Mouse (Mus musculus) urinary bladder, postnatal 10 days (tissue): Measurements from ENCODE around the gene Ppm1a.
A peak's percentile ranks its signal among the peaks of the same experiment; 100 is the strongest.

Experiments
- DNase-seq: peaks from one replicate; pipeline ENCODE4 v3.0.0; 2022; ENCODE audit warnings: low spot score

Gene Ppm1a

DNA sequence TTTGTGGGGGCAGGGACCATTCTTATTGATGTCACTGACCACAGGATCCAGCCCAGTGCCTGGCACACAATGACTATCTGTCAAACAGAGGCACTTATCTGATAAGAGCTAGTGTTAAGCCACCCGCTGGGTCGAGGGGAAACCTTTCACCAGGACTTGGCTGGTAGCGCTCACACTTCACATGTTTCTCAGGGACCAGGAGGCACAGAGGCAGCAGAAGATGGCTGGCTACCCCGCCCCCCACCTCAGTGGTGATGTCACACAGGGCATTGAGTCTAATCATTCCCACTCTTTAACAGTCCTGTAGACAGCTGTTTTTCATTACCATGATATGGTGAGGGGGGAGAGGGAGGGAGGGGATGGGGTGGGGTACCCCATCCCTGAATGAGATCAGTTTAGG, at the start of gene Ppm1a:
Gene Ppm1a, plus strand, starts transcription at position 370 of the 400 bp plus-strand sequence.
- no peak for DNase-seq

DNA sequence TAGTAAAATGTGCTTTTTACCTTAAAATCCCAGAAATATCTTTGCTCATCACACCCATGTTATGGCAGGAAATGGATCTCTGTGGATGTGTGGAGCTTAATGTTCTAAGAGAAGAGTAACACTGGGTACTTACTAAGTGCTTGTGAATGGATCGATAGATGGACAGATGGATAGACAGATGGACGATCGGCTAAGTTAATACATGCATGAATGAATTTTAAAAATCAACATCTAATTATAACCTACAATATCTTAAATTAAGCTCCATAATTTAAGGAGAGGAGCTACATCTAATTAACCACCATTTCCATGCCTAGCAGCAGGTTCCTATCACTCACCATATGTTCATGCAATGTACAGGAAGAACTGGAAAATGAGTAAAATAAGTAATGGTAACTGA, 47.3 kb upstream of the Ppm1a start:
- DNase-seq = no peak

DNA sequence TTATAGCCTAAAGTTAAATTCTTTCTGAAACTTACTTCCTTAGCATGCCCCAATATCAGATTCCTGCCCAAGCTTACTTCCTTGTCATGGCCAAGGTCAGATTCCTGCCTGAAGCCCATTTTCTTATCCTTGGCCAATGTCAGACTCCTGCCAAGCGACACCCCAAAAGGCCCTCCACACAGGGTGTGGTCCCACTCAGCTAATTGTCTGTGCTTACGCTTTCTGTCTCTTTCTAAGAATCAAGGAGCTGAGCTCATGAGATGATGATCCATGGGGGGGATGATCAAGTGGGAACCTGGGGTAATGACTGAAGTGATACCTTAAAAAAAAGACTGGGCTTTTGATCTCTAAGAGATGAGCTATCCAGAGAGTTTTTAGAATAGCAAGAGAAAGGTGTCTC, 42.4 kb upstream of the Ppm1a start:
- DNase-seq = no peak

DNA sequence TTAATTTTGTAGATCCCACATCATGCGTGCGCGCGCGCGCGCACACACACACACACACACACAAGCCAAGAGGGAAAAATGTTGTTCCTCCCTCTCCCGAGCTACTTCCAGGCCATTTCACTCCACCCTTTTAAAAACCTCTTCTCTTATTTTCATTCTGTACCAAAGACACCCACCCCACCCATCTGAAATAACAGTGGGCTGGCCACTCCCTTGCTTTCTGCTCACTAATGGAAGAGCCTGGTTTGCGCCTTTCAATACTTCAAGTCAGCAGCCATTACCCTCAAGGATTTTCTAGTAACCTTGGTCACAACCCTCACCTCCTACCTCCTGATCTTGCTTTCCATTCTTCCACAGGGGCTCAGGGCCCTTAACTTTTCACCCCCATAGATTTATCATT, 41.4 kb upstream of the Ppm1a start:
- no peak for DNase-seq

DNA sequence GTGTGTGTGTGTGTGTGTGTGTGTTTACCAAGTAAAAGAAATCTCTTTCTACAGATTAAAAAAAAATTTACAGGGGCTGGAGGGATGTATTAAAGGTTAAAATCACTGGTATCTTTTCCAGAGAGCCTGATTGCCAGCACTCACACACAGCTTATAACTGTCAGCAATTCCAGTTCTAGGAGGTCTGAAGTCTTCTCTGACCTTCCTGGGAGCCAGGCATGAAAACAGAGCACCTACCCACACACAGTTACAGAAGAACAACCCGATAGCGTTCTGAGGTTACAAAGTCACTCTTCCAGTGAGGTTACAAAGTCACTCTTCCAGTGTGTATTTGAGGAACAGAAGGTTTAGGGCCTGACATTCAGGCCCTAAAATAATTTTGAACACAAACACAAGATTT, 38.2 kb upstream of the Ppm1a start:
- no peak for DNase-seq

DNA sequence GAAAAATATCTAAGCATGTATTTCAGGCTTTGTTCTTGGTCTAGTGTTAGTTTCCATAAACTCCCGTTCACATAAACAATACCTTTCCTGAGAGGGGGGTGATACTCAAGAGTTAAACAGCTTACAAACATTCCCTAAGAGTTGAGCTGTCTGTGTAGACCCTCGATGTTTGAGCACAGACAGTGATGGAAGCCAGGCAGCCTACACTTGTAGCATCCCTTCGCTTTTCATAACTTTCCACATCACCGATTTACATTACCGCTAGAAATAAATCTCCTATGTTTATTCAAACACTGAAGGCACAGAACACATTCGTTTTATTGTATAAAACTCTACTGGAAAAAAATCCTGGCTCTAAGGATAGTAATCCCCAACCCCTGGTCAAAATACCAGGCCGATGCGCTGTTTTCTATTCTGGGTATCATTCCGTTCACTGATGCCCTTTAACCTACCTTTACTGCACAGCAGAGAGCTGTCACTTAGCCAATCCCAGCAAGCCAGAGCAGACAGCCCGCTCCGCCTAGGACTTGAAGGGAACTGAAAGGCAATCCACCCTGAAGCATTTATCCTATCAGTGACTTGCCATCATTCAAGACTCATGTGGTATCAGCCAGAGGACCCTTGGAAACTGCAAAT, 37.7 kb upstream of the Ppm1a start:
- no peak for DNase-seq

DNA sequence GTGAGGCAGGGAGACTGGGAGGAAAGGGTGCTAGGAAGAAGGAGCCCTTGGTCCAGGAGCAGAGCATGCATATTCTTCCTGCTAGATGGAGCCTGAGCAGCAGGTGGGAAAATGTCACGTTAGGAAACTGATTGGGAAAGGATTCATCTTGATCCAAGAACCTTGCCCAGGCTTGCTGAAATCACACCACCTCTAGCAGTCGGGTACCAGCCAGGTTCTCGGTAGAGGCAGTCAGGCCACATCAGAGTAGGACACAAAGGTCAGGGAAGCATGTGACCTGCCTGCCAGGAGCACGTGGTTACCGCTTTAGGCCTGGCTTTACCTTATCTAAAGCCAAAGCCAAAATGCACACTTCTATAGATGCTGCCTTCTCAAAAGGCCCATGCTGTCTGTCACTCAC, 35.5 kb upstream of the Ppm1a start:
- no peak for DNase-seq

DNA sequence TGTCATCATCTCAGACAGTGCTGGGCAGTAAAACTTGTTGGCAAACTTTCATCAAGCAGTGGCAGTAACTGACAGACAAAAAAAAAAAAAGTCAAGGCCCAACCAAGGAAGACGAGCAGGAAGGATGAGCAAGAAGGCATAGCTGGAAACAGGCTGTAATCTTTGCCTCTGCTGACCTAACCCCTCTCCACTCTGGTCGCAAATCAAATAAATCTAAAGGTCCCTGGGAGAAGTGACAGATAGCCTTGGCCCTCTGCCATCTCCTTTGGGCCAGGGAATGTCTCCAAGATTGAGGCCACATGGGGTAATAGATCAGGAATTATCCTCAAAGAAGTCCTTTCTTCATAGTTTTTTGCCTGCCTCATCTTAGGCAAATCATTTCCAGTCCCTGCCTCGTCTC, 33.3 kb upstream of the Ppm1a start:
- DNase-seq = no peak

DNA sequence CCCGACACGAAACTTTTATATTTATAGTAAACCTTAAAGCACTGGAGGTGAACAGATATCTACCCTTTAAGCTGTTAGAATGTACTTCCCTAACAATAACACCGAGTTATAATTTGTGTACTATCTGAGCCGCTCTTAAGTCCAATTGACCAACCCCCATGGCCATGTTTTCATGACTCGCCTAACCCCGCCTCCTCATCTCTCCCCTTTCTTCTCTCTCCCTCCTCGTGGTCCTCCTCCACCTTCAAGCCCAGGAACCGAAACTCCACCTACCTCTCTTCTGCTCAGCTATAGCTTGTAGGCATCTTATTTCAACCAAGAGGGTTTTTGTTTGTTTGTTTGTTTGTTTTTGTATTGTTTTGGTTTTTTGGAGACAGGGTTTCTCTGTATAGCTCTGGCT, 30.2 kb upstream of the Ppm1a start:
- no peak for DNase-seq

DNA sequence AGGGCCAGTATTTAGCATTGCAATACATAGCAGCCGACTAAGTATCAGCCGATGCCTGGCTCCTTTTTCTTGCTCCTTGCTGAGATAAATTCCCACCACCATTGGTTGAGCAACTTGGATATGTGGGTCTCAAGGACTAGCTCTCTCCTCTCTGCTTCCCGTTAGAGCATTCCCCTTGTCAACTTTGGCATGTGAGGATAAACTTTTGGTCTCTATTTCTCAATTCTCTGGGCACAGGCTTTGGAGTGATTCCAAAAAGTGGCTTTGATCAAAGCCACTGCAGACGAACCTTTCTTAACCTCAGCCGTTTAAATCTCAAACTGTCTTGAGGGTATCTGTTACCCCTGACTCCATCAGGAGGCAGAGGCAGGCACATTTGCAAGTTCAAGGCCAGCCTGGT, 29.6 kb upstream of the Ppm1a start:
- DNase-seq = no peak

DNA sequence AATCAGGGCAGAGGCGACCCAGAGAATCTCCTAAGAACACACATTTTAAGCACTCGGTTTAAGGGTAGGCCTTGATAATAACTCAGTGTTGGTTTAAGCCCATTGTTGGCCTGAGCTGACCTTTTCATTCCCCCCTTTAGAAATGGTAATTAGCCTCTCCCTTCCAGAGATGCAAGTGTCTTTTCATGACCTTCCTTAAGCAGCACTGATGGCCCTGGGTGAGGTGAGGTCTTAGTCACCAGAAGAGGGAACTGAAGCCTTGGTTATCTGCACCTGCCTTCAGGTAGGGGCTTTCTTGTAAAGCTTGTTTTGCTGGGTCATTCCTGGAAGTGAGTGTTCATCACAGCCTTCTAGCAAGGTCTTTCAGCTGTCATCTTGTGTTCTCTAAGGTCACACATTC, 23.1 kb upstream of the Ppm1a start:
- DNase-seq = no peak

DNA sequence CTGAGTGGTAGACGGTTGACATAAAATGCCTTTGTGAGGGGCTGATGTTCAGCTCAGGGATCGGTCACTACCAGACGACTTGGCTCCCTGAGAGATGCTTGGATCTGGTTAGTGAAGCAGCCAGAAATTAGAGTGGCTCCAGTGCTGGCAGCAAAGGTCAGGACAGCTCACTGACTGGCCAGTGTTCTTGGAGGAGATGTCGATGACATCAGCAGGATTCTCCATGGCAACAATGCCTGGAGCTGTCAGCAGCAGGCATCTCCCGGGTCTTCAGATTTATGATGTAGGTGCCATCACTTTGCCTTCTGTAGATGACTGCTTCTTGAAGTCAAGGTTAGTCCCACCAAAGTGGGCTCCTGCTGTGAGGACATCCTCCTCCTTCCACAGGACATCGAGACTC, 16.1 kb upstream of the Ppm1a start:
- DNase-seq = no peak

DNA sequence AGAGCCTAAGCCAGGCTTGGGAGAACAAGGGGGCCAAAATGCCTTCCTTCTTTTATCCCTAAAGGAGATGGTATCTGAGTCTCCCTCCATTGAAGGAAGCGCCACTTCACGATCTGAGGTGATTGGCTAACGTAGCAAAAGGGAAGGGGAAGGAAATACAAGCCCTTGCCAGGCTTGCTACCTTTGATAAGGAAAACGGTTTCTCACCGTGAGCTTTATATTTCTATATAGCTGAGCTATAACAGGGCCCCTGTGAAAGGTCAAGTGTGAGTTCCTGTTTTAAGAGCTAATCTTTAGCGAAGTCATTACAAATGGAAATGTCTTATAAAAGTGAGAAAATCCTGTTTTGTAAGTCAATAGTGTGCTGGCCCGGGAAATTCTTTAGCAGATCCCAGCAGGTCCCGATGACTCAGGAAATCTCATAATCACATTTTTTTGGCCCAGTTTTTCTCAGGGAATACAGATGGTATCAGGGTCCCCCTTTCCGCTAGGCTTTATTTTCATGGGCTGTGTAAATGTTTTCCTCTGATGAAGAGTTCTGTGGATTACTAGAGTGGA, 12.4 kb upstream of the Ppm1a start:
- no peak for DNase-seq

DNA sequence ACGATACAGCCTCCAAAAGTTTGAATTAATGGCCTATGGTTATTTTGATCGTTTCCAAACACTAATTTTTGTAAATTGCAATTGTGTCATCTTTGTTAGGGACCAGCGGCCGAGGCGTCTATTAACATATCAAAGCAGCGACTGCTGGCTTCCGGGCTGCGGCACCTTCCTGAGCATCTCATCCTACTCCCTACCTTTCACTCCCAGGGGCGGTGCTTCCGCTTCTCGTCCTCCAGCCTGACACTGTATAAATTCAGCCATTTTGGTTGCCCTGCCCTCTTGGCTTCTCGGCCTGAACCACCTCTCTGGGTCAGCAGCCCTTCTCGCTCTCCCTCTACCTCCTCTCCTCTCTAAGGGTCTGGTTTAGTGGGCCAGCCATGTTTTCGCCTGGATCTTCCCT, 11.8 kb upstream of the Ppm1a start:
- DNase-seq = no peak

DNA sequence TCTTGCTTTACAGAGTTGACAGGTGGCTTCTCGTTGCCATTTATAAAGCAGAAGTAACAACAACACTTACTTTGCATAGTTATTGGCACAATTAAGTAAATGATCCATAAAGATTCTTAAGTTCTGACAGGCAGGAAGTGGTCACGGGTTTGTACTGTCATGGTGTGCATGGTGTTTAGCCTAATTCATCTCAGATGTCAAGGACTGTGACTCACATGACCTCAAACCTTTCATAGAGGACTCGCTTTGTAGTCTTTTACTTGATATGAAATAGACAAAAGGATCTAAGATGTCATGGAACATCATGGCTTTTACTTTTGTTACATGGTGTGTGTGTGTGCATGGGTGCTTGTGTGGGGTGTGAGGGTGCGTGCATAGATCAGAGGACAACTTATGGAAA, 8.9 kb upstream of the Ppm1a start:
- no peak for DNase-seq

DNA sequence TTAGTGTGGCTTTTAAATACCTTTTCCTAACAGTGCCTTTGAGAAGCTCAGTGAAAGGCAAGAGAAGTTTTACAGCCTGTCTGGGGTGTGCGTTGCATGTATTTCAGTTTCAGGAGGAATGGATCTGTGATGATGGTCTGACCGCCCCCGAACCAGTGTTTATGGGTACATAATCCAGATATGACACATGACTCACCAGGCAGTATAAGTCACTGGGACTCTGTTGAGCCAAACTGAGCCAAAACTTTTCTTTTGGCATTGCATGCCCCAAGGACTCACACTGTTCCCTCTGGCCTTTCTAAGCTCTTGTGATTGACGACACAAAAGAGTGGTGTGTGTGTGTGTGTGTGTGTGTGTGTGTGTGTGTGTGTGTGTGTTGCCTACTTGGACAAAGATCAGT, 8.4 kb upstream of the Ppm1a start:
- no peak for DNase-seq

DNA sequence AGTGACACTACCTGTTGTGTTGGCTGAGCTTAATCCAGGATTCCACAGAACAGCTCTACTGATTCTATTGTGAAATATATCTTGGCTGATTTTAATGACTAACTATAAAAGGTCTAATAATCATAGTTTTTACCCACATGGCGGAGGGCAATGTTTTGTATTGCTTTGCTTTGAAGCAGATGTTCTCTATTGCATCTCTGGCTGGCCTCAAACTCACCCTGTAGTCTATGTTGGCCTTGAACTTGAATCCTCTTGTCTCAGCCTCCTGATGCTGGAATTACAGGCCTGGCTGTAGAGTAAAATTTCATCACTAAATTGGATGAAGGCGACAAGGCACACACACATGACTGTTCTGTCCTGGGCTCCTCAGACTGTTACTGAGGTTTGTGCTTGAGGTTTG, 7.8 kb upstream of the Ppm1a start:
- DNase-seq = no peak

DNA sequence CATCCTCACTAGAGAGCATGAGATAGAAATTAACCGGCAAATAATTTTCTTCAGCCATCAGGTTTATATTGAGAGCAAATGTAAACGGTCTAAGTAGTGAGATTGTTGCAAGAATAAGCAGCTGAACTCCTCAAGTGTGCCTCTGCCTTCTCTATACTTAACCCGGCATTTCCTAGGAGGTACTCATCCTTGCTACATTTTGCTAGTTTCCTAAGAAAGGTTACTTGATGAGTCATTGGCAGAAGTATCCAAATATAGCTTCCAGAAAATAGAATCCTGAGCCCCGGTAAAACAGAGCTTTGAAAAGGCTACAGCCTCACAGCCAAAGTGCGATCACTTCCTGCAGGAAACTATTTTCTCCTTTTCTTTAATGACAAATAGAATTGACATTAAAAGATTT, 7.2 kb upstream of the Ppm1a start:
- no peak for DNase-seq

DNA sequence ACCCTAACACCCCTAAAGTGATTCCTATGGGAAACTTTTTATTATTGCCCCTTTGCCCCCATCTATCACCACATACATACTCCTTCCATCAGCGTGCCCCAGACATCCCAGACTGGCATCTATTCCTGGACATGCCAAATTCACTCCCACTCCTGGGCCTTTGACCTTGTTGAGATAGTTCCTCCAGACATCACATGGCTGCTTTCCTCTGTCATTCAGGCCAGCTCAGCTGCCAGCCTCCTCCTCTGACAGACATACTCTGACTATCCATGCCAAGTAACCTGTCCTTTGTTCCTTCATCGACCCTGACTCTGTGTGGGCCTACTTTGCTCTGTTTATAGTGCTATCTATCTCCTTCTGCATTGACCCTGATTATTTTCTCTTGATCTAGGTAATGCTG, 6.6 kb upstream of the Ppm1a start:
- DNase-seq = no peak

DNA sequence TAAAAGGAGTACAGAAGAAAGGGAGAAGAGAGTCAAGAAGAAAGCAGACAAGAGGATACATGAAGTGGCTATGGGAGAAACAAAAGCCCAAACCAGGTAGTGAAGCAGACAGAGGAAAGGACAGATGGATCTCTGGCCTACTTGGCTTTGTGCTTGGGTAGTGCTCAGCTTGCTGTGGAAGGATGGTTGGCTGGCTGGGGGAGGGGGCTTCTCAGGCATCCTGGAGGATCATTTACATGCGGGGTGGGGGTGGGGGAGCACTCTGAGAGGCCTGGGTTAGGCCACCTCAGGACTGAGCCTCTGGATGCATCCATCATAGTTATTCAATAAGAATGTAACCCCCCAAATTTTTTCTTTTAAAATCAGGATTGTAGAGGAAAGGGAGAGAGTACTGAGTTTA, 341 bp downstream of the Ppm1a start:
- DNase-seq = no peak

DNA sequence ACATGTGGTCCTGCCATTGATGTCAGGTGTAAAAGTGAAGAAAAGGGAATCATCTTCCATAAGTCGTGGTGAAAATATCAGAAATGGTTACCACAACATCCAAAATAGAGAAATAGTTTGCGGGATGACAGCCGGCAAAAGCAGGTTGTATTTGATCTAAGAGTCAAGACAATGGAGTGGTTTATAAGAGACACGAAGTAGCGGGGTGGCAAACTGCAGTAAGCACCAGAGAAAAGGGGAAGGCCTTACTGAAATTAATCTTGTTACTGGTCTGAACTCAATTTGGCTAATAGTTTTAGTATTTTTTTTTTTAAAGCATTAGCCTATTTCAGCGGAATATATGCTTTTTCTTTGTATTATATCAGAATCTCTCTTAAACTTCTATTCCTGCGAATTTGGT, 2.7 kb downstream of the Ppm1a start:
- DNase-seq = no peak

DNA sequence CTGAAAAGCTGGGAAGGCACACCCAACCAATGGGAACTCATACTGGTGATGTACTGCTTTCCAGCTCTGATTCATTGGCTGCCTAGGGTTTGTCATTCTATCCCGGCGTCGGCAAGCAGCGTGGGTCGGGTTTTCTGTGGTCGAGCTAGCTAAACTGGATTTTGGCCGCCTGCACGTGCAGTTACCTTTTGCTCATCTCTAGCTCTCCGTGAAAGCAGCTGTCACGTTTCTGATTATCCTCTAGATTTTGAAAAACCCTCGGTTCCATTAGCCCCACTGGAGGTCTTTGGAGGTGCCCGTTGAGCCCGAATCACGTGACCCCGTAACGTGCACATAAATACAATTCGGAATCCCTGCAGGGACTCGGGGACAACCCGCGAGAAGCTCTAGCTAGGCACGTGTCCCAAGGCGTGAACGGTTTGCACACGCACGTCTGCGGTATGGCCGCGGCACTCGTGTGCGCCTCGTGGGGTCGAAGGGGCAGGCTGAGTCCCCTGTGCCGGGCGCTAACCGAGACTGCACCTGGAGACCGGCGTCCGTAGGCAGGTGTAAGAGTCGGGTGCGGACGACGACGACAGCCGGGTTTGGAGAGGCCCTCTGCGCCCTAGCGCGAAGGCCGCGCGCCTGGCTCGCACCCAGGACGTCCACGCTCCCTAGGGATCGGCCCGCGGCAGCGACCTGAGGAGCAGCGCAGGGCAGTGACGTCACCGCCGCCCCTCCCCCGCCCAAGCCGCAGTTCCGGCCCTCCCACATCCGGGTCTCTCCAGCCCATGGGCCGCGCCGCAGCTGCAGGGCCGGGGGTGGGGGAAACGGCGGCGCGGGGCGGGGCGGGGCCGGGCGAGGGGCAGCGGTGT, 3.3 kb downstream of the Ppm1a start:
- DNase-seq = peak; percentile 89

DNA sequence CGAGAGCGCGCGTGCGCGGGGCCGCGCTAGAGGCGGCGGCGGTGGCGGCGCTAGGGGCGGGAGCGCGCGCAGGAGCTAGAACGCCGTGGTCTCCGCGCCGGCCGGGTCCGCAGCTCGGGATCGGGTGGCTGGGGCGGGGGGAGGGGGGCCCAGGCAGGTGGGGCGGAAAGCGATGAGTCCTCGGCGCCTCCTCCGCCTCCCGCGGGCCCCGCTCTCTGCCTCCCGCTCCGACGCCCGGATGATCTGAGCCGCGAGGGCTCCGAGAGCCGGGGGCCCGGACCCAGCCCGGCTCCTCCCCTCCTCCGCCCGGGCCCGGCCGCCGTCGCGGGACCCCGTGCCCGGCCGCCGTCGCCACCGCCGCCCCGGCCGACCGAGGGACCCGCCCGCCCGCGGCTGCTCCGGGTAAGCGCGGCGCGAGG, 4.0 kb downstream of the Ppm1a start:
- DNase-seq = no peak
